Mouse (Mus musculus): ENCODE results near the gene Smarcd1. TPM values are rescaled to one million over a fixed set of nuclear protein-coding genes. Genes with fewer than 3 reads are reported as not detected.

The Smarcd1 gene
- polyA plus RNA-seq, 1 experiment, result 510 TPM

DNA sequence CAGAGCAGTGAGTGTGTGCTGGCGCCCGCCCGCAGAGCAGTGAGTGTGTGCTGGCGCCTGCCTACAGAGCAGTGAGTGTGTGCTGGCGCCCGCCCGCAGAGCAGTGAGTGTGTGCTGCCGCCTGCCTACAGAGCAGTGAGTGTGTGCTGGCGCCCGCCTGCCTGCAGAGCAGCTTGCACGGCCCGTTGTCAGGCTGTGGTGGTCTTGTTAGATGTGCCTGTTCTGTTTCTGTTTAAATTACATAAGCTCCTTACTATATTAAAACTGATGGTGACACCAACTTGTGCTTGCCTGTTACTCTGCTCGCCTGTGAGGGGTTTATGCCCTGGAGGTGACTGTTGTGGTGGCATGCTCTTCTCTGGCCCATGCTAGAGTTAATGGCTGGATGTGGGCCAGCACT, 6.2 kb downstream of the Smarcd1 start:
- peaks cover 58% of the 10 kb centered on the region for H3K4me1 ChIP-seq (ENCODE audit: control insufficient read depth, insufficient read depth, low read length)
- 83% methylated on average over 13 of the region's 13 CpGs for WGBS
- no peak overlapping the region for H3K4me3 ChIP-seq (ENCODE audit: insufficient read depth, low read depth, low read length)
- TF ChIP-seq POLR2A (IDR thresholded peaks at IDR 0.05; ENCODE audit: insufficient read depth, low read depth, low read length) (no peak), CTCF (IDR thresholded peaks at IDR 0.05; ENCODE audit: insufficient read depth, low read depth, low read length) (no peak)
- H3K27ac ChIP-seq (ENCODE audit: insufficient read depth, low read depth, low read length), result no peak overlapping the region

GRCm38 (mm10) chr15:99710221-99711190, 8.6 kb downstream of the Smarcd1 start:
- TF ChIP-seq CTCF (IDR thresholded peaks at IDR 0.05; ENCODE audit: insufficient read depth, low read depth, low read length), result no peak
- TF ChIP-seq POLR2A (IDR thresholded peaks at IDR 0.05; ENCODE audit: insufficient read depth, low read depth, low read length), result no peak
- 80% methylated on average over 10 of the region's 10 CpGs for WGBS
- no peak overlapping the region for H3K27ac ChIP-seq (ENCODE audit: insufficient read depth, low read depth, low read length)
- H3K4me3 ChIP-seq (ENCODE audit: insufficient read depth, low read depth, low read length), result no peak overlapping the region
- H3K4me1 ChIP-seq (ENCODE audit: control insufficient read depth, insufficient read depth, low read length), result peaks cover 58% of the 10 kb centered on the region

DNA sequence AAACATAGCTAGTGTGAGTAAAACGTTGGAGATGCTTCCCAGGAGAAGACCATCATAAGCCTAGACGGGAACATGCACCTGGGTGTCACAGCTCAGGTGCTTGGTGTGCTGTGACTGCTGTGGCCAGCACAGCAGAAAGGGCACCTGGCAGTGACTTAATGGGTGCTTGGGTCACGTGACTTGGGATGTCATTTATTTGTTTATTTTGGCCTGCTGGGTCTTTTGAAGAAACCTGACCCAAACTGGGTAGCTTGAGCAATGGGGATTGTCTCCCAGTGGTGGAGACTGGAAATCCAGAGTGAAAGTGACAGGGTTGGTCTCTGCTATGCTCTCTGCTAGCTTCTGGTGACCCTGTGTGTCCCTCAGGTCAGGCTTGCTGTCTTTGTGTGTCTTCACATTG, 9.6 kb downstream of the Smarcd1 start:
- no peak for TF ChIP-seq CTCF (IDR thresholded peaks at IDR 0.05; ENCODE audit: insufficient read depth, low read depth, low read length)
- TF ChIP-seq POLR2A (IDR thresholded peaks at IDR 0.05; ENCODE audit: insufficient read depth, low read depth, low read length), result no peak
- H3K27ac ChIP-seq (ENCODE audit: insufficient read depth, low read depth, low read length), result no peak overlapping the region
- H3K4me1 ChIP-seq (ENCODE audit: control insufficient read depth, insufficient read depth, low read length), result peaks cover 67% of the 10 kb centered on the region
- 56% methylated on average over 3 of the region's 3 CpGs for WGBS
- no peak overlapping the region for H3K4me3 ChIP-seq (ENCODE audit: insufficient read depth, low read depth, low read length)

DNA sequence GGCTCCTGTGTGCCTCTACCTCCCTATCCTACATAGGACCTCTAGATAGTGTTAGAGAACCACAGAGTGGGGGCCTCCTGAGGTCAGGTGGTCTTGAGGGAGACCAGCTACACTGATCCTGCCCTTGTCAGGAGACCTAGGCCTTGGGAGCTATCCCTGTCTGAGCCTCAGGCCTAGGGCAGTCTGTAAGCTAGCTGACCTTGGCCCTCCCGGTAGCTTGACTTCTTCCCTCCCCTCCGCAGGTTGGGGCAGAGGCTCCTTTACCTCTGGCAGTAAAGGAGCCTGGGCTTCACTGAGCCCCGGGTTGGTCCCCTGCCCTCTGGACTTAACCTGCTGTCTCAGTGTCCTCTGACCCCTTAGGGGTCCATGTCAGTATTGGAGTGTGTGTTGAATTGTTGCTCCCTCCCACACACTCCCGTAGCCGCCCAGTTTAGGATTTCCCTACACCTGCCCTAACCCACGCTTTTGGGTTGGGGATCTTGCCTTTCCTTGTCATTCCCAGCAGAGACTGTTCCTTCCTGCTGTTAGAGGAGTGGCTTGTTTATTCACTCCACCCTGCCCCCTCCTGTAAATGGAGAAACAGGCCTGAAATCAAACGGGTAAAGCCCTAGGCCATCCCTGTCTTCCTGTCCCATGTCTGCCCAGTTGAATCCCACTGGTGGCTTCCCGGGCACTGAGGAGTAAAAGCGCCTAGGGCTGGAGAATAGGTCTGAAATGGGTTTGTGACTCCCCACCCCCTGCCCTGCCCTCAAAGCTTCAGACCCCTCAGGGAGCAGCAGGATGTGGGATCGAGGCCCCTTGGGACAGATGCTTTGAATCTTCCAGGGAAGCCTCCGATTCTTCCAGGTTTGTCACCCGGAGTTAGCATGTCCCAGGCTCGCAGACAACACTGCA, 11.0 kb downstream of the Smarcd1 start:
- peaks cover 73% of the 10 kb centered on the region for H3K4me1 ChIP-seq (ENCODE audit: control insufficient read depth, insufficient read depth, low read length)
- 59% methylated on average over 13 of the region's 13 CpGs for WGBS
- H3K27ac ChIP-seq (ENCODE audit: insufficient read depth, low read depth, low read length), result peak overlapping the region; percentile 95; the same call in 1 of the 2 replicates
- H3K4me3 ChIP-seq (ENCODE audit: insufficient read depth, low read depth, low read length), result no peak overlapping the region
- TF ChIP-seq CTCF (IDR thresholded peaks at IDR 0.05; ENCODE audit: insufficient read depth, low read depth, low read length), result no peak
- TF ChIP-seq POLR2A (IDR thresholded peaks at IDR 0.05; ENCODE audit: insufficient read depth, low read depth, low read length), result no peak

DNA sequence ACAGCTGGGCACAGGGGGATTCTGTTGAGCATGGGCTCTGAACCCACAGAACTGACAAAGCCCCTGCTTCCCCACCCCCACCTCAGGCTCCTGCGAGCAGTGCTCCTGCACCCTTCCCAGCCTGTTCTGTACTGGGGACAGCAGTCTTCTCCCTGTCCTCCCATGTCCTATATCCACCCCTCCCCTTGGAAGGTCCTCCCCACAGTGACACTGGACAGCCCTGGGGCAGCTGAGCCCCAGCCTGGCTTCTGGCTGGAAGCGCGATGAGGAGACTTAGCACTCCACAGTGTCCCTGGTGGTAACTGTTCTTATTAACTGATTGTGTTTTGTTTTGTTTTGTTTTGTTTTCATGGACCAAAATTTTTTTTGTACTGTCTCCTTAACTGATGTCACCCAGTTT, 11.6 kb downstream of the Smarcd1 start:
- TF ChIP-seq CTCF (IDR thresholded peaks at IDR 0.05; ENCODE audit: insufficient read depth, low read depth, low read length) (no peak), POLR2A (IDR thresholded peaks at IDR 0.05; ENCODE audit: insufficient read depth, low read depth, low read length) (no peak)
- Histone ChIP-seq H3K27ac (ENCODE audit: insufficient read depth, low read depth, low read length) (peak overlapping the region; percentile 95), H3K4me1 (ENCODE audit: control insufficient read depth, insufficient read depth, low read length) (peaks cover 77% of the 10 kb centered on the region), H3K4me3 (ENCODE audit: insufficient read depth, low read depth, low read length) (no peak overlapping the region)
- 34% methylated on average over 3 of the region's 3 CpGs for WGBS

DNA sequence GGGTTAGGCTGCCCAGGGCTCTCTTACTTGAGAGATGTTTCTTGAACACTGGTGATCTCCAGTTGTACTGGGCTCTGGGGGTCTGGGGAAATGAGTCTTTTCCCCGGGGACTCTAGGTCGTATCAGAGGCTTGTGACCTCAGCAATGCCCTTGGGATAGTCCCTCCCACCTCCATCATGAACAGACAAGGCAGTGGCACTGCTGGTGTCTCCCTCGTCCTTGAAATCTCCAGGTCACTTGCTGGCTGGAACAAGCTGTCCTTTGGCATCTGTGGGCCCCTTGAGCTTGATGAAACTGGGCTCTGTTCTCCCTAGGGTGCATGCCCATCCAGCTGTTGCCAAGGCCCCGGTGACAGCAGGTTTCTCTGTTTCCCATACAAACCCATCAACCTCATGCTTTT, 12.3 kb downstream of the Smarcd1 start:
- no peak for TF ChIP-seq CTCF (IDR thresholded peaks at IDR 0.05; ENCODE audit: insufficient read depth, low read depth, low read length)
- TF ChIP-seq POLR2A (IDR thresholded peaks at IDR 0.05; ENCODE audit: insufficient read depth, low read depth, low read length), result no peak
- no peak overlapping the region for H3K4me3 ChIP-seq (ENCODE audit: insufficient read depth, low read depth, low read length)
- peak overlapping the region; percentile 95 for H3K27ac ChIP-seq (ENCODE audit: insufficient read depth, low read depth, low read length)
- H3K4me1 ChIP-seq (ENCODE audit: control insufficient read depth, insufficient read depth, low read length), result peaks cover 80% of the 10 kb centered on the region
- WGBS, result 46% methylated on average over 4 of the region's 4 CpGs

- whole genome bisulfite sequencing, result 41% methylated on average over 7 of the region's 7 CpGs
- peak; percentile 61; the same call in 1 of the 2 replicates for TF ChIP-seq CTCF (IDR thresholded peaks at IDR 0.05; ENCODE audit: insufficient read depth, low read depth, low read length)
- TF ChIP-seq POLR2A (IDR thresholded peaks at IDR 0.05; ENCODE audit: insufficient read depth, low read depth, low read length), result no peak
- peak overlapping the region; percentile 95 for H3K27ac ChIP-seq (ENCODE audit: insufficient read depth, low read depth, low read length)
- no peak overlapping the region for H3K4me3 ChIP-seq (ENCODE audit: insufficient read depth, low read depth, low read length)
- H3K4me1 ChIP-seq (ENCODE audit: control insufficient read depth, insufficient read depth, low read length), result peaks cover 81% of the 10 kb centered on the region
These were observed 12.9 kb downstream of the Smarcd1 start for GRCm38 (mm10) chr15:99714858-99715257.

DNA sequence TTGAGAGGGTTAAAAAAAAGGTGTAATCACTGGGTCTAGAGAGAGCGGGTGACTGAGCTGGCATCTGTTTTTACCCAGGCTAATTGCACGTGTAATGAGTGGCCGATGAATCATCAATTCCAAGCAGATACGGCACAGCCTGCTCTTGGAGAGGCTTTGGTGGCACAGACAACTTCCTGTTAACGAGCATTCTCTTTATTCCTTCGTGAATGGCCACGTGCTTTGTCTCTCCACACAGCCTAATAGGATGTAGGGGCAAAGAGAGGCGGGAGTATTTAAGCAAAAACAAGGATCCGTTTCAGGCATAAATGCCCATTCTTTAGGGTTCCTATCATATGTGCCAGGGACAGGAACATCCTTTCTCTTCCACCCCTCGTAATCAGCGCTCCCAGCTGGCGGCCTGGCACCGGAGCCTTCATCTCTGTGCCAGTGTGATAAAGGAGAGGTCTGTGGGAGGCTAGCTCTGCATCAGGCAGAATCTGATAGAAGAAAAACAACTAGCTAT, 13.5 kb downstream of the Smarcd1 start:
- no peak for TF ChIP-seq CTCF (IDR thresholded peaks at IDR 0.05; ENCODE audit: insufficient read depth, low read depth, low read length)
- TF ChIP-seq POLR2A (IDR thresholded peaks at IDR 0.05; ENCODE audit: insufficient read depth, low read depth, low read length), result no peak
- H3K27ac ChIP-seq (ENCODE audit: insufficient read depth, low read depth, low read length), result peak overlapping the region; percentile 95
- WGBS, result 13% methylated on average over 13 of the region's 13 CpGs
- H3K4me1 ChIP-seq (ENCODE audit: control insufficient read depth, insufficient read depth, low read length), result peaks cover 82% of the 10 kb centered on the region
- H3K4me3 ChIP-seq (ENCODE audit: insufficient read depth, low read depth, low read length), result no peak overlapping the region

Data from olfactory bulb, adult 2 months (tissue).